Mouse (Mus musculus) adrenal gland, adult 8-10 months (tissue): ENCODE results near the gene Klf13. TPM values are rescaled to one million over a fixed set of nuclear protein-coding genes. Genes with fewer than 3 reads are reported as not detected.

ENCODE experiments used
- DNase-seq: peaks from one replicate; pipeline ENCODE4 v3.0.0; 2022
- total RNA-seq, 4 experiments: library from RNA; stranded (reverse); gene quantifications; 2 replicates each; pipeline ENCODE4 v1.2.4; 2022

Klf13 gene
- 10 to 100 TPM; 56.8 to 83.6 (median 74.3) TPM for total RNA-seq

GRCm38 (mm10) chr7:63938914-63939396, at the start of gene Klf13:
Gene Klf13, minus strand, starts transcription at chr7:63938915.
- DNase-seq = peak; percentile 98

GRCm38 (mm10) chr7:63988391-63988790, 49.7 kb upstream of the Klf13 start:
- DNase-seq = no peak

GRCm38 (mm10) chr7:63986407-63987182, 47.9 kb upstream of the Klf13 start:
- peak; percentile 49 for DNase-seq

GRCm38 (mm10) chr7:63985696-63986406, 47.1 kb upstream of the Klf13 start:
- no peak for DNase-seq

- DNase-seq = no peak
These were observed 46.6 kb upstream of the Klf13 start for GRCm38 (mm10) chr7:63985266-63985665.

GRCm38 (mm10) chr7:63984329-63984728, 45.6 kb upstream of the Klf13 start:
- DNase-seq = no peak

GRCm38 (mm10) chr7:63977631-63978030, 38.9 kb upstream of the Klf13 start:
- DNase-seq = no peak

- no peak for DNase-seq
These were observed 32.3 kb upstream of the Klf13 start for GRCm38 (mm10) chr7:63970986-63971385.

GRCm38 (mm10) chr7:63969941-63970340, 31.2 kb upstream of the Klf13 start:
- DNase-seq = no peak

- no peak for DNase-seq
These were observed 27.1 kb upstream of the Klf13 start for GRCm38 (mm10) chr7:63965635-63966418.

- DNase-seq = no peak
These were observed 26.4 kb upstream of the Klf13 start for GRCm38 (mm10) chr7:63965135-63965534.

GRCm38 (mm10) chr7:63964121-63964520, 25.4 kb upstream of the Klf13 start:
- DNase-seq = no peak

- no peak for DNase-seq
These were observed 24.9 kb upstream of the Klf13 start for GRCm38 (mm10) chr7:63963632-63964031.

GRCm38 (mm10) chr7:63957872-63958640, 19.3 kb upstream of the Klf13 start:
- no peak for DNase-seq

- DNase-seq = no peak
These were observed 18.4 kb upstream of the Klf13 start for GRCm38 (mm10) chr7:63956981-63957713.

- no peak for DNase-seq
These were observed 17.6 kb upstream of the Klf13 start for GRCm38 (mm10) chr7:63956138-63956823.

- no peak for DNase-seq
These were observed 16.7 kb upstream of the Klf13 start for GRCm38 (mm10) chr7:63955440-63955839.

GRCm38 (mm10) chr7:63952077-63952898, 13.6 kb upstream of the Klf13 start:
- no peak for DNase-seq

- peak; percentile 80 for DNase-seq
These were observed 12.4 kb upstream of the Klf13 start for GRCm38 (mm10) chr7:63950931-63951607.
